Mouse (Mus musculus): Measurements from ENCODE around the gene Zrsr1. TPM values are rescaled to one million over a fixed set of nuclear protein-coding genes. Genes with fewer than 3 reads are reported as not detected.

Zrsr1 gene
- polyA plus RNA-seq, 1 experiment, result 3.1 TPM

GRCm38 (mm10) chr11:22938983-22939382 is 32.8 kb upstream of the Zrsr1 start:
- no peaks in the 10 kb centered on the region for H3K27me3 ChIP-seq (replicated peaks)
- H3K9me3 ChIP-seq, result no peaks in the 10 kb centered on the region
- peaks cover 8% of the 10 kb centered on the region; the same call in 1 of the 2 replicates for H3K4me1 ChIP-seq
- no peaks in the 10 kb centered on the region for H3K36me3 ChIP-seq (replicated peaks; ENCODE audit: low read length)
- H3K4me3 ChIP-seq (replicated peaks), result no peak overlapping the region
- TF ChIP-seq FLI1 (IDR thresholded peaks at IDR 0.05; ENCODE audit: low read length), result no peak
- TF ChIP-seq GATA1 (IDR thresholded peaks at IDR 0.05; ENCODE audit: borderline replicate concordance, low read length), result no peak

GRCm38 (mm10) chr11:22949101-22949500 is 22.7 kb upstream of the Zrsr1 start:
- H3K9me3 ChIP-seq, result no peaks in the 10 kb centered on the region
- no peaks in the 10 kb centered on the region for H3K27me3 ChIP-seq (replicated peaks)
- TF ChIP-seq GATA1 (IDR thresholded peaks at IDR 0.05; ENCODE audit: borderline replicate concordance, low read length) (no peak), FLI1 (IDR thresholded peaks at IDR 0.05; ENCODE audit: low read length) (no peak)
- peaks cover 33% of the 10 kb centered on the region for H3K4me1 ChIP-seq
- peak overlapping the region; percentile 50 for H3K4me3 ChIP-seq (replicated peaks)
- peaks cover 4% of the 10 kb centered on the region for H3K36me3 ChIP-seq (replicated peaks; ENCODE audit: low read length)

- Histone ChIP-seq H3K27me3 (replicated peaks) (no peaks in the 10 kb centered on the region), H3K4me3 (replicated peaks) (no peak overlapping the region), H3K4me1 (peaks cover 33% of the 10 kb centered on the region), H3K9me3 (no peaks in the 10 kb centered on the region), H3K36me3 (replicated peaks; ENCODE audit: low read length) (peaks cover 8% of the 10 kb centered on the region)
- no peak for TF ChIP-seq GATA1 (IDR thresholded peaks at IDR 0.05; ENCODE audit: borderline replicate concordance, low read length)
- no peak for TF ChIP-seq FLI1 (IDR thresholded peaks at IDR 0.05; ENCODE audit: low read length)
Measured at GRCm38 (mm10) chr11:22950131-22950530, 21.7 kb upstream of the Zrsr1 start.

GRCm38 (mm10) chr11:22952668-22953067 is 19.1 kb upstream of the Zrsr1 start:
- Histone ChIP-seq H3K9me3 (no peaks in the 10 kb centered on the region), H3K36me3 (replicated peaks; ENCODE audit: low read length) (peaks cover 20% of the 10 kb centered on the region), H3K4me1 (peaks cover 32% of the 10 kb centered on the region), H3K27me3 (replicated peaks) (no peaks in the 10 kb centered on the region), H3K4me3 (replicated peaks) (no peak overlapping the region)
- TF ChIP-seq FLI1 (IDR thresholded peaks at IDR 0.05; ENCODE audit: low read length), result no peak
- TF ChIP-seq GATA1 (IDR thresholded peaks at IDR 0.05; ENCODE audit: borderline replicate concordance, low read length), result no peak

GRCm38 (mm10) chr11:22956346-22956745 is 15.5 kb upstream of the Zrsr1 start:
- Histone ChIP-seq H3K36me3 (replicated peaks; ENCODE audit: low read length) (peaks cover 21% of the 10 kb centered on the region), H3K9me3 (no peaks in the 10 kb centered on the region), H3K27me3 (replicated peaks) (no peaks in the 10 kb centered on the region), H3K4me1 (peaks cover 26% of the 10 kb centered on the region), H3K4me3 (replicated peaks) (no peak overlapping the region)
- TF ChIP-seq GATA1 (IDR thresholded peaks at IDR 0.05; ENCODE audit: borderline replicate concordance, low read length), result no peak
- TF ChIP-seq FLI1 (IDR thresholded peaks at IDR 0.05; ENCODE audit: low read length), result no peak

GRCm38 (mm10) chr11:22956830-22957229 is 15.0 kb upstream of the Zrsr1 start:
- Histone ChIP-seq H3K36me3 (replicated peaks; ENCODE audit: low read length) (peaks cover 20% of the 10 kb centered on the region), H3K4me1 (peaks cover 26% of the 10 kb centered on the region), H3K4me3 (replicated peaks) (no peak overlapping the region), H3K27me3 (replicated peaks) (no peaks in the 10 kb centered on the region), H3K9me3 (no peaks in the 10 kb centered on the region)
- TF ChIP-seq GATA1 (IDR thresholded peaks at IDR 0.05; ENCODE audit: borderline replicate concordance, low read length) (no peak), FLI1 (IDR thresholded peaks at IDR 0.05; ENCODE audit: low read length) (no peak)

GRCm38 (mm10) chr11:22957791-22958374 is 13.9 kb upstream of the Zrsr1 start:
- Histone ChIP-seq H3K27me3 (replicated peaks) (no peaks in the 10 kb centered on the region), H3K36me3 (replicated peaks; ENCODE audit: low read length) (peaks cover 17% of the 10 kb centered on the region), H3K9me3 (no peaks in the 10 kb centered on the region), H3K4me1 (peaks cover 21% of the 10 kb centered on the region), H3K4me3 (replicated peaks) (no peak overlapping the region)
- TF ChIP-seq FLI1 (IDR thresholded peaks at IDR 0.05; ENCODE audit: low read length) (no peak), GATA1 (IDR thresholded peaks at IDR 0.05; ENCODE audit: borderline replicate concordance, low read length) (no peak)

GRCm38 (mm10) chr11:22962101-22962500 is 9.7 kb upstream of the Zrsr1 start:
- Histone ChIP-seq H3K27me3 (replicated peaks) (no peaks in the 10 kb centered on the region), H3K4me3 (replicated peaks) (no peak overlapping the region), H3K36me3 (replicated peaks; ENCODE audit: low read length) (peaks cover 11% of the 10 kb centered on the region), H3K4me1 (peaks cover 14% of the 10 kb centered on the region), H3K9me3 (peaks cover 7% of the 10 kb centered on the region)
- TF ChIP-seq FLI1 (IDR thresholded peaks at IDR 0.05; ENCODE audit: low read length) (no peak), GATA1 (IDR thresholded peaks at IDR 0.05; ENCODE audit: borderline replicate concordance, low read length) (no peak)

- Histone ChIP-seq H3K4me3 (replicated peaks) (no peak overlapping the region), H3K36me3 (replicated peaks; ENCODE audit: low read length) (peaks cover 14% of the 10 kb centered on the region), H3K27me3 (replicated peaks) (no peaks in the 10 kb centered on the region), H3K9me3 (peaks cover 12% of the 10 kb centered on the region), H3K4me1 (peaks cover 13% of the 10 kb centered on the region)
- no peak for TF ChIP-seq FLI1 (IDR thresholded peaks at IDR 0.05; ENCODE audit: low read length)
- no peak for TF ChIP-seq GATA1 (IDR thresholded peaks at IDR 0.05; ENCODE audit: borderline replicate concordance, low read length)
Measured at GRCm38 (mm10) chr11:22964401-22964800, 7.4 kb upstream of the Zrsr1 start.

GRCm38 (mm10) chr11:22965503-22965902 is 6.3 kb upstream of the Zrsr1 start:
- Histone ChIP-seq H3K27me3 (replicated peaks) (no peaks in the 10 kb centered on the region), H3K36me3 (replicated peaks; ENCODE audit: low read length) (peaks cover 14% of the 10 kb centered on the region), H3K4me1 (peaks cover 19% of the 10 kb centered on the region), H3K4me3 (replicated peaks) (no peak overlapping the region), H3K9me3 (peaks cover 12% of the 10 kb centered on the region)
- TF ChIP-seq FLI1 (IDR thresholded peaks at IDR 0.05; ENCODE audit: low read length), result no peak
- TF ChIP-seq GATA1 (IDR thresholded peaks at IDR 0.05; ENCODE audit: borderline replicate concordance, low read length), result no peak

Data from megakaryocyte, embryonic 14.5 days (primary cell).